Comparison of ENCODE assay signal across 13 mouse cellular contexts in genomic region chr3:101396061-101396460, GRCm38 (mm10). TPM values are rescaled to one million over a fixed set of nuclear protein-coding genes. Genes with fewer than 3 reads are reported as not detected.
DNase-seq lines count a peak whose midpoint lies in the region; ATAC-seq and TF ChIP-seq lines count a peak whose summit lies in the region.
"Had no signal": no experiment of that assay in that cellular context is flagged by ENCODE, and none has a peak within 500 bp of the region (broad histone marks: within the 10 kb centered on the region; RNA-seq: fewer than 3 reads in every experiment).

No protein-coding gene starts in this region.

- TF ChIP-seq POLR2A in small intestine, adult 2 months (IDR thresholded peaks at IDR 0.05; ENCODE audit: low read depth, low read length) = no peak

- no peak for DNase-seq in gastrocnemius, adult 2 months
- DNase-seq in gastrocnemius, adult 18-20 months (ENCODE audit: low spot score) = no peak
- no peak for DNase-seq in lung, embryonic 14.5 days
- no peak for DNase-seq in lung, postnatal 36 days
- no peak for DNase-seq in left cerebral cortex, postnatal 25 days (ENCODE audit: low spot score in 2 of 2)
- no peak for DNase-seq in frontal cortex, postnatal 25 days (ENCODE audit: low spot score in 2 of 2)
- DNase-seq: cerebellum, postnatal 14 days; thymus, adult 2 months had no signal

- no peak overlapping the region for H3K4me3 ChIP-seq in gastrocnemius, adult 2 months
- H3K4me3 ChIP-seq in lung, embryonic 14.5 days (ENCODE audit: low read depth, low read length) = no peak overlapping the region
- H3K4me3 ChIP-seq in intestine, embryonic 15.5 days (replicated peaks) = no peak overlapping the region
- no peak overlapping the region for H3K4me3 ChIP-seq in small intestine, adult 2 months (ENCODE audit: low read depth, low read length)
- H3K4me3 ChIP-seq: hindbrain, embryonic 13.5 days had no signal

- peaks cover 69% of the 10 kb centered on the region for H3K4me1 ChIP-seq in lung, embryonic 14.5 days (ENCODE audit: insufficient read depth)
- H3K4me1 ChIP-seq in intestine, embryonic 15.5 days (replicated peaks) = peaks cover 54% of the 10 kb centered on the region
- H3K4me1 ChIP-seq in small intestine, adult 2 months (ENCODE audit: control insufficient read depth, insufficient read depth, insufficient read length, low read length) = peaks cover 50% of the 10 kb centered on the region

- intact Hi-C loops in gastrocnemius, adult 2 months (cut with DNase I) = no loop called here
- intact Hi-C loops in left cerebral cortex, postnatal 25 days (cut with DNase I) = no loop called here

- H3K4me2 ChIP-seq in lung, embryonic 14.5 days = no peak overlapping the region
- no peak overlapping the region for H3K4me2 ChIP-seq in intestine, embryonic 15.5 days (replicated peaks)
- H3K4me2 ChIP-seq: hindbrain, embryonic 13.5 days had no signal

- WGBS in lung, embryonic 14.5 days = 72% methylated on average over 3 of the region's 3 CpGs
- 69% methylated on average over 3 of the region's 3 CpGs for WGBS in intestine, embryonic 15.5 days
- WGBS in small intestine, adult 2 months = 36% methylated on average over 3 of the region's 3 CpGs

- no peak for ATAC-seq in lung, embryonic 14.5 days (ENCODE audit: insufficient read depth)
- peak; percentile 73; the same call in 1 of the 2 replicates for ATAC-seq in intestine, embryonic 15.5 days
- ATAC-seq: forebrain, embryonic 16.5 days had no signal

- H3K36me3 ChIP-seq in lung, embryonic 14.5 days (ENCODE audit: insufficient read depth) = no peaks in the 10 kb centered on the region
- no peaks in the 10 kb centered on the region for H3K36me3 ChIP-seq in intestine, embryonic 15.5 days
- no peaks in the 10 kb centered on the region for H3K36me3 ChIP-seq in small intestine, adult 2 months (ENCODE audit: control insufficient read depth, insufficient read depth, low read length)
- H3K36me3 ChIP-seq: hindbrain, embryonic 13.5 days had no signal

- no peaks in the 10 kb centered on the region for H3K27me3 ChIP-seq in lung, embryonic 14.5 days (ENCODE audit: insufficient read depth, low read length)
- no peaks in the 10 kb centered on the region for H3K27me3 ChIP-seq in intestine, embryonic 15.5 days (replicated peaks)
- H3K27me3 ChIP-seq in small intestine, adult 2 months (ENCODE audit: control insufficient read depth, insufficient read depth, low read length) = no peaks in the 10 kb centered on the region
- H3K27me3 ChIP-seq: hindbrain, embryonic 13.5 days had no signal

- no peaks in the 10 kb centered on the region for H3K9me3 ChIP-seq in lung, embryonic 14.5 days (ENCODE audit: low read depth, low read length)
- no peaks in the 10 kb centered on the region for H3K9me3 ChIP-seq in intestine, embryonic 15.5 days
- H3K9me3 ChIP-seq: hindbrain, embryonic 13.5 days had no signal

- TF ChIP-seq CTCF in gastrocnemius, adult 2 months (IDR thresholded peaks at IDR 0.05) = no peak
- TF ChIP-seq CTCF in lung, embryonic 14.5 days (IDR thresholded peaks at IDR 0.05; ENCODE audit: low read depth) = no peak
- no peak for TF ChIP-seq CTCF in small intestine, adult 2 months (IDR thresholded peaks at IDR 0.05; ENCODE audit: extremely low read depth, insufficient read length, insufficient replicate concordance, low read depth, low read length)

- H3K27ac ChIP-seq in gastrocnemius, adult 2 months = peak overlapping the region; percentile 84; the same call in 1 of the 2 replicates
- peak overlapping the region; percentile 87; the same call in 1 of the 2 replicates for H3K27ac ChIP-seq in lung, embryonic 14.5 days (ENCODE audit: low read depth)
- no peak overlapping the region for H3K27ac ChIP-seq in intestine, embryonic 15.5 days
- H3K27ac ChIP-seq in small intestine, adult 2 months (ENCODE audit: insufficient read depth, low read depth, low read length) = peak overlapping the region; percentile 94
- H3K27ac ChIP-seq: liver, embryonic 14.5 days had no signal

- no peak overlapping the region for H3K9ac ChIP-seq in lung, embryonic 14.5 days
- no peak overlapping the region for H3K9ac ChIP-seq in intestine, embryonic 15.5 days
- H3K9ac ChIP-seq: liver, embryonic 14.5 days had no signal

RNA-seq across cellular contexts. Expression of gene Igsf3, which starts 19.2 kb away (rescaled TPM):
- total RNA-seq in gastrocnemius, adult 2 months (2021) = 1 to 10 TPM; 3.0 to 3.2 TPM
- total RNA-seq in gastrocnemius, adult 18-20 months (2021) = 1 to 10 TPM; 2.9 to 3.7 TPM
- polyA plus RNA-seq in lung, embryonic 14.5 days (2014; fragmentation: Nextera tagmentation; extraction: Ambion mirVana) = 23.4 and 24.1 TPM in 2 replicates
- polyA plus RNA-seq in intestine, embryonic 15.5 days (2015; fragmentation: Nextera tagmentation; extraction: Ambion mirVana) = 21.3 and 22.4 TPM in 2 replicates
- polyA plus RNA-seq in small intestine, adult 2 months (2012; rRNA removed) = 7.2 and 17.0 TPM in 2 replicates
- 10 to 100 TPM; 21.4 to 22.0 TPM for total RNA-seq in left cerebral cortex, postnatal 25 days (2021)

Comparison
In these comparisons a context has a peak if more than half of its experiments do, and no peak if none do; other contexts are left out.
1. RNA of gene Igsf3, which starts 19.2 kb away (total RNA-seq): 21.4 to 22.0 TPM in left cerebral cortex, postnatal 25 days; 2.9 to 3.7 TPM in gastrocnemius, adult 18-20 months and 3.0 to 3.2 TPM in gastrocnemius, adult 2 months; every median in the first group is over 4 times any median in the second.